Mouse (Mus musculus) erythroblast, adult 5-6 weeks (primary cell): ENCODE data around the gene Npcd. TPM values are rescaled to one million over a fixed set of nuclear protein-coding genes. Genes with fewer than 3 reads are reported as not detected.
A peak's percentile ranks its signal among the peaks of the same experiment; 100 is the strongest.
"Not testable (repeated sequence)": the region's sequence is repeated elsewhere in the genome, so short reads cannot be mapped to it uniquely, and the experiment has no call there.

Experiments used
- ATAC-seq: replicated peaks from 2 replicates; pipeline ENCODE4 v1.8.0; 2016; ENCODE audit warnings: moderate number of reproducible peaks, mild to moderate bottlenecking, moderate TSS enrichment, inconsistent platforms; ENCODE audit not compliant: poor library complexity, low FRiP score, severe bottlenecking
- total RNA-seq, 2 experiments: library from RNA; stranded (forward) in 1 of 2; stranded (reverse) in 1 of 2; fragments of 150-400 nt in 1 of 2; fragments of 200-764, 138-1000 nt in 1 of 2; gene quantifications; 2 replicates each; pipeline versions ENCODE4 v1.2.3 to v1.2.4; 2015 to 2017; ENCODE audit warnings: low replicate concordance in 2 of 2

Npcd gene
- total RNA-seq, 2 experiments from 2014 or later = 0.34 TPM; not detected in 1

DNA sequence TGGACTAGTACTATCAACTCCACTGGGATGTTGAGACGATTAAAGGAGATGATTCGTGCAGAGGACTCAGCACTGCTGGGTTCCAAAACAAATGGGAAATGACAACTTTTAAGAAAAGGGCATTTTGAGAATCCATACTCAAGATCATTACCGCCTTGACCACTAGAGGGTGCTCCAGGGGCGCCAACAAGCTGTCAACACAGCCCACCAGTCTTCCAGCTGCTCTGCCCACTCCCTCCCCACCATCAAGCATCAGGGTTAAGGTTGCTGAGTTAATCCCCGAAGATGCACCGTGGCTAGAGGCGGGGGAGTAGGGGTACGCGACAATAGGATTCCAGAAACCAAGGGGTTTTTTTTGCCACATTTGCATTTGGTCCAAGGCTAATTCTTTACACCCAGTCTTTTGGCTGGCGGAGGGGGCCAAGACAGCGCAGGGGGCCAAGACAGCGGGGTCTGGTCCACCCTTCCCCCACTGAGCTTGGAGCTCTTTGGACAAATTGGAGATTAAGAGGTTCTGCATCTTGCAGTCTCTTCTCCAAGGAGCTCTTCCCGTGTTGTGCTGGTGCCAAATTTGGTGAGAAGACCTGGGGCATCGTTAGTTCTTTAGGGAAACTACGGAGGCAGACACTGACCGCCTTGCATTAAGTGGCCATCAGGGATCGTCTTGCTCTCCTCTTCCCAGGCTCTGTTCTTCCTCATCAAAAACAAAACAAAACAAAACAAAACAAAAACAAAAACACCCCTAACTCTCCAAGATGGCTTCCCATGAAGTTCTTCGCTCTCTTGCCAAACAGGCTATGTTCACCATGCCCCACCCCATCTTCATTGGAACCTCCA lies 1.8 kb downstream of the Npcd start:
- ATAC-seq = peak; percentile 63

DNA sequence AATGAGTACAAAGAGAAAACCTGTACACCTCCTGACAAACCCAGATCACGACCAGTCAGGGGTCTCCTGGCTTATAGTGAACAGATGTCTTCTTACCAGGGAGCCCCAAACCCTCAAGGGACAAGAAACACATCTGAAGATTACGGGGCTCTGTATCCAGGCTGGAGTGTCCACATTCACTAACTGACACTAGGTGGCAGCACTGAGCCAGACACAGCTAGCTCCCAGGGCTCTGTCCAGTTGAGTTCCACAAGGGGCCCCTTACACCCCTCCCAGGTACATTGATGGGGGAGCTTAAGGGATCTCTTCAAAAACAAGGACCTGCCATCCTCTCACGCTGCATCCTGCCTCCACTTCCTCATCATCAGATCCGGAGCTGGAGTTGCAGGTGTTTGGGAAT lies 3.6 kb downstream of the Npcd start:
- peak; percentile 60 for ATAC-seq

DNA sequence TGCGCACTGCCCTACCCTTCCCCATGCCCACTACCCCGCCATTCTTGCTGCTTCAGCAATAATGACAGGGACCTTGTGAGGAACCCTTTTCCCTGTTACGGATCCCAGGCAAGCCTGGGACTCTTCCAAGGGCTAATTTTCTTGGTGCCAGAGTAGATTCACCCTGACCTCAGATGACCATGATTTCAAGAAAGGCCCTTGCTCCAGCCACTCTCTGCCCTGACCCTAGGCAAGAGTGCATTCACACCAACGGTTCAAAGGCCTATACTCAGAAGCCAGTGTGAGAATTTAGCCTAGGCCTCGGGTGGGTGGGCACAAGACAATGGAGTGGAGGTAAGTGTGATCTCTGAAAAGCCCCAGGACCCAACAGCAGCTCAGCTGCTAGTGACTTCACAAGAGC lies 4.6 kb downstream of the Npcd start:
- no peak for ATAC-seq

DNA sequence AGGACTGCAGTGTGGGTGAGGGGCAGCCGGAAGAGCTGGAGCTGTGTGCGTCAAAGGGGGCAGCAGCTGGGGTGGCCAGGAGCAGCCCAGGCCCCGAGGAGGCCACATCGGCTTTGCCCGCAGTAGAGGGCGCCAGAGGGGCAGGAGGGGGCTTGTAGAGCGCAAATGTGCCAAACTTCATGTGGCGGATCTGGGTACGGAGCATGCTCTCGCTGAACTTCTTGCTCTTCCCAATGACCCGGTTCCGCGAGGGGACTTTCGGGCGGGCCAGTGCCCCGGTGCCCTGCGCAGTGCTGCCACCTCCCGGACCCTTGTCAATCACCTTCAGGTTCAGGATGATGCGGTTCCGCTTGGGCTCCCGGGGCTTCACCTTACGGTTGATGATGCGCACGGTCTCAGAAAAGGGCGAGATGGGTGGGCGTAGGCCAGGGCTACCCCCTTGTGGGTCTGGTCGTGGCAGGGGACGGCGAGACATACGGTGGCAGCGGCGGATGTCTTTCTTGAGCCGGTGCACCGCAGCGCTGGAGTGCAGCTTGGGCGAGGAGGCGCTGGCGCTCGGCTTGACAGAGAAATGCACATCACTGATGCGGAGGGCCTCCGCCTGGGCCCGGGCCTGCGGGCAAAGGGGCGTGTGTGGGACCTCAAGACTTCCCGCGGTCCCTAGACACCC lies 5.5 kb downstream of the Npcd start:
- no peak for ATAC-seq

DNA sequence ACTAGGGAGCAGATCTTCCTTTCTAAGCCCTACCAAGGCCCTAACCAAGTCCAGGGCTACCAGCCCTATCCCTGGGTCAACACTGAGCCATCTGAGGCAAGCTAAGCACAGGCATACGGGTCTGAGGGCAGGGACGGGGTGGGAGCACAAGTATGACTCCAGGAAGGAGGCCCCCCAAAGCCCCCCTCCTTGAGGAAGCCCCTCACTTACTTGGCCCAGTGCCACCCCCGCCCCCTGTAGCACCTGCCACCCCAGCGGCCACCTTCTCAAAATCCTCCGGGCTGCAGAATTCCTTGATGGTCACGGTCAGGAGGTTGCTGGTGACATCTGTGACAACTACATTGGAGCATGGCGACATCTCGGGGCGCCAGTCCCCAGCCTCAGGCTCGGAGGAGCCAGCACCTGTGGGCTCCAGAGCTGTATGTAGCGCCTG lies 6.2 kb downstream of the Npcd start:
- no peak for ATAC-seq

DNA sequence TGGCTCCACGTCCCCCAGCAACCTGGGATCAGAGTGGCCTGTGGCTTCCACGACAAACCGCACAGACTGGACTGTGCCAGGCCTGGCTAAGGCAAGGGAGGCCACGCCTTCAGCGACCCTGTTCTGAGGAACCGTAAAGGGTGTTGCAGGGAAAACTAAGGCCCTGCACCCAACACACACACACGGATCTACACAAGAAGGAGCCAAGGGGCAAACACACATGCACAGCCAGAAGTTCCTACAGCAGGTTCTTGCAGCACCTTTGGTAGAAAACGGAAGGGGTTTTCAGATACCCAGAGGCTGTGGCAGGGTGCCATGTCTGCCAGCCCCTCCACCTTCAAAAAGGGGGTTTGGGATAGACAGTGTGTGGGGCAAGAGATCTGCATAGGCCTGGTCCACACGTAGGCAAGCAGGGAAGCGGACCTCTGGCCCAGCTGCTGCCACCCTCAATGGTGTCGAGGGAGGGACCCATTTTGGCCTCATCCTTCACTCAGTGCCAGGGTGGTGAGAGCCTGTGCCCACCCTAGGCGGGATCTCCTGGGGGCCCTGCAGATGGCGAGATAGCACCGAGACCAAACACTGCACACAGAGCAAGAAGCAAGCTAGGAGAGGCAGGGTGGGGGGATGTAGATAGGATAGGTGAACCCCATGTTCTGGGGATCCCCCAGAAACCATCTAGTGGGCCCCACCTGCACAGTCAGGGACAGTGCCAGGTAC lies 6.8 kb downstream of the Npcd start:
- no peak for ATAC-seq

DNA sequence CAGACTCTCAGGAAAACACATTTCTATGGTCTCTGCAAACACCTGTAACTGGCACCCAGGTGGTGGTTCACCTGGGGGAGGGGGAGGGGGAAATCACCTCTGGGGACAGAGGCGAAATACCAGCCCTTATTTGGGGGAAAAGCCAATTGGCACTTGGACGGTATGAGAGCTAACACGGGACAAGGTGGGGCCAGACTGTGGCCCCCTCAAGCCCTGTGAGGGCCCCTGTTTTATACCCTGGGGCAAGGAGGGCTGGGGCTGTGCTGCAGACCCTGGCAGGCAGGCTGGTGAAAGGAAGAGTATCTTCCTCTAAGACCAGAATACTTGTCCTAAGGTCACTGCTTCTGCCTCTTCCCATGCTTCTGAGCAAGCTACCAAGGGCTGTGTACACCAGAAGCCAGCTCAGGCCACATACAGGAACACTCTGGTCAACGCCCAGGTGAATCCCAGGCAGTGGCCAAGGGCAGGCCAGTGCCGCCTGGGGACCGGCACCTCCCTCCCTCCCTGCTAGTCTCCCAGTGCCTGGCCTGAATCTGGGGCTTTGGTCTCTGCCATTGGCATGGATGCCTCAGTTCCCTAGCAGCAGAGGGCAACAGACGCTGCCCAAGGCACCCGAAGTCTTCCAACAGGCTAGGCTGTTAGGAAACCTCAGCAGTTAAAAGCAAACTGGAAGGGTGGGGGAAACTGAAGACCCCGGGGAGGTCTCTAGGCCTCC lies 7.7 kb downstream of the Npcd start:
- no peak for ATAC-seq

DNA sequence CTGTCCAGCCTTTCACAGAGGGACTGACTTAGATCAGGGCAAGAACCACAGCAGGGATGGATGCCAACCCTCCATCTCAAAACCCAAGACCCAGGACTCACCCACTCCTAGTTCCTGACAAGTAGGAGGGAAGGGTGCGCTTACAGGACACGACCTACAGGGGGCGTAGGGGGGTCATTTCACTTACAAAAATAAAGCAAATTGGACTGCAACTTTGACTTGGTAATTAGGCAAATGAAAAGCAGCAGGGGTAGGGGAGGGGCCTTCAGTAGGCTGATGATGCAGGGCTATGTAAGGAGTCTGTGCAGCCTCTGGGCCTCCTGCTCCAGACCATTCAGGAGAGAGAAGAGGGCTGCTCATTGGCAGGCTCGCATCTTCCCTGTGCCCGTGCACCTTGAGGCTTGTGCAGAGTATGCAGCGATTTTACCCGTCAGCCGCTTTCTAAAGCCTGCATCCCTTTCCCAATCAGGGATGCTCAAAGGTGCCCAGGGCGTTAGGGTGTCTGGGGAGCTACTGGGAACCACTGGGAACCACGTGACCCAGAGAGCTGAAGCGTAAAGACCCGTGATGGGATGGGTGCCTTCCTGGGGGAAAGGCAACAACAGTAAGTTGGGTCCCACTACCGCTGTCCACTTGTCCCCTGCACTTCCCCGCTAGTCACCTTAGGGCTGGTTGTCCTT lies 8.8 kb downstream of the Npcd start:
- ATAC-seq = 0 out of 2 replicates have a peak, but pooled peaks have one; percentile 26

DNA sequence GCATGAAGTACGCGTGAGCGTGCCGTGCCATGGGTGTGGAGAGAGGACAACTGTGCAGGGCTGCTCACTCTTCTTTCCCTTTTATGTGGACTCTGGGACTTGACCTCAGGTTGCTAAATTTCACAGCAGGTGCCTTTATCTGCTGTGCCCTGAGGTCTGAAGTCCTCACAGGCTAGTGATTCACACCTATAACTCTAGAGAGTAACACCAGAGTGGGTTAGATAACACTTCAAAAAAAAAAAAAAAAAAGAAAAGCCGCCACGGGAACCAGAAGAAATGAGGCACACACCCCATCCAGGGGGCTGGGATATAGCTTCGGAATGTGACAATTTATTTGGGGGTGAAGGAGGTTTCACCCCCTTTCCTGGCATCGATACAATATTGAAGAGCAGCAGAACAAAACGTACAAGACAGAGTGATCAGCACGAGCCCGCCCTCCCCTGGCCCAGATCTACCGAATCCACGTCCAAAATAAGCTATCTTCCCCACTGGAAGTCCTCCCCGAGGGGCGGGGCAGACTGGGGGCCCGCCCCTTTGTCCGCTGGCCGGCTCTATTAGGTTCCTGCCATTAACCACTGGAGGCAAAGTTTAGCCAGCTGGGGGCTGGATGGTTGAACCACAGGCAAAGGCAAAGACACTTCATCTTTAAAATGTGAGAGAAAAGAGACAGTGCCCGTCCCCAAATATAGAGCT lies 10.3 kb downstream of the Npcd start:
- ATAC-seq = peak; percentile 66

DNA sequence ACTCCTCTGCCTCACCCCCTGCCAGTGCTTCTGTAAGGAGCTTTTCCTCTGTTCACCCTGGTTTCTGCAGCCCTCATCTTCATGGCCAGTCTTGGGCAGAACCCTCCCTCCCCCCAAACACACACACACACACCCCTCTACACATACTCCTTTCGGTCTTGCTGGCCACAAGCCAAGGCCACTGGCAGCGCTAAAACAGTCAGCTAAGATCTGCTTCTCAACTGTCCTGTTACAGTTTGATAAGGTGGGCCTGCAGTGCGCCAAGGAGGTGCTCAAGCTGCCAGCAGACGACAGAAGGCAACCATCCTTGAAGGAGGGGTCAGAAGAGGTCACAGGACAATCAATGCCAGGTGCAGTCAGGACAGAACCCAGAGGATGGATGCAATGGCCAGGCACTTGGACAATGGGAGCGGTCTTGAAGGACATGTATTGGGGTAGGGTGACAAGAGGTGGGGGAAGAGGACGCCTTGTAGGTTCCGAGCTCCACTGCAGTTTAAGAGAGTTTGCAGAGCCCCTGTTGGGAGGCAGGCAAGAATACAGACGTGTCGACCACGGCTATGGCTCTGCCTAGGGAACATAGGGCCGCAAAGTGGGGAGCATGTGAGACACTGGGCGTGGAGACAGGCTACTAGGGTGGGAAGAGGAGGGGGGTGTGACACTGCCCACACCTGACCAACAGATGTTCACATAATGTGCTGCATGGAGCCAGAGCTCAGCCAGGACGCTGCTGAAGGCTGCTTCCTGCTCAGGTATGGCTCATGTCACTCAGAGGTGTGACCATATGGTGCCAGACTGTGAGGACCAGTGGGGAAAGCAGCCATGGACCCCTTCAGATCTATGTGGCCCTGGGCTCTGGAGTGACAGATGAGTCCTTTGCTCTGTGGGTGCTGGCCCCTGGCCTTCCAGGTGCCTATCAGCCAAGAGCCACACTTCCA lies 11.5 kb downstream of the Npcd start:
- ATAC-seq = peak; percentile 81

DNA sequence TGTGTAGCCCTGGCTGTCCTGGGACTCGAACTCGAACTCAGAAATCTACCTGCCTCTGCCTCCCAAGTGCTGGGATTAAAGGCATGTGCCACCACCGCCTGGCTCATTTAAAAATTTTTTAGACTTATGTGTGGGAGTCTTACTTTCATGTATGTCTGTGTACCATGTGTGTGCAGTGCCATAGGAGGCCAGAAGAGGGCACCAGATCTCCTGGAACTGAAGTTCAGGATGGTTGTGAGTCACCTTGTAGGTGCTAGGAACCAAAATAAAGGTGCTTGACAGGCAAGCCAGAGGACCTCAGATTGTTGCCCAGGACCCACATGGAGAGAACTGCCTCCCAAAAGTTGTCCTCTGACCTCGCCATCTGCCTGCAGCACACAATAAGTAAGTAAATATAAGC lies 15.7 kb downstream of the Npcd start:
- no peak for ATAC-seq

DNA sequence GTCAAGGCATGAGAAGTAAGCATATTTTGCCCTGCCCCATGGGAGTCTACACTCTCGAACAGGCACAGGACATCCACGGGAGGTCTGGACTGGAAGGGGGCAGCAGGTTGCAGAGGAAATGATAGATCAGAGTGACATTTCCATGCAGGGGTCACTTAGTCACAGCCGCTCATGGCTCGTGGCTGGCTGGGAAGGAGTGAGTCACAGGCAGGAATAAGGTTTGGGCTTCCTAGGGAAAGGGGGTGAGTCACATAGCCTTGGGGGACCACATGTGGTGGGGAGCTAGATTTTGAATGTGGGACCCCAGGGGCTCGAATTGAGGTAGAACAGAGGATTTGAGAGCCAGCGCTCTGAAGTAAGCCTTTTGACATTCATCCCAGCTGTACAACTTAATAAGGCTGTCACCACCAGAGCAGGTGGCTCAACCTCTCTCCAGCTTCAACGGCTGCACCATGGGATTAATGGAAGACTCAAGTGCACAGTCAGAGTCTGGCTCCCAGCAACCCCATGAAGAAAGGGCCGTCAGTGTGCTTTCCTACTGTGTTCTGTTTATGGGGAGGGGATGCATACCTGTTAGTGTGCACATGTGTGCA lies 20.3 kb downstream of the Npcd start:
- no peak for ATAC-seq

DNA sequence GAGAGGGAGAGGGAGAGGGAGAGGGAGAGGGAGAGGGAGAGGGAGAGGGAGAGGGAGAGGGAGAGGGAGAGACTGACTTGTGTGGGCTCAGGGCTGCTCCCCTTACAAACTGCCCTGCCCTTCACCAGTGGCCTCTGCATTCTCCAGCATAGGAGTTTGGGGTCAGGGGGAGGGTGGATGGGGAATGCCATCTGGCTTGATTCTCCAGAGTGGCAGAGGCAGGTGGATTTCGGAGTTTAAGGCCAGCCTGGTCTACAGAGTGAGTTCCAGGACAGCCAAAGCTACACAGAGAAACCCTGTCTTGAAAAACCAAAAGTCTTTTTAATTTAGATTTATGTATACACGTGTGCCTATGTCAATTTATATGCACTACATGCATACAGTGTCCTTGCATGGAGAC lies 21.2 kb downstream of the Npcd start:
- not testable (repeated sequence) for ATAC-seq

DNA sequence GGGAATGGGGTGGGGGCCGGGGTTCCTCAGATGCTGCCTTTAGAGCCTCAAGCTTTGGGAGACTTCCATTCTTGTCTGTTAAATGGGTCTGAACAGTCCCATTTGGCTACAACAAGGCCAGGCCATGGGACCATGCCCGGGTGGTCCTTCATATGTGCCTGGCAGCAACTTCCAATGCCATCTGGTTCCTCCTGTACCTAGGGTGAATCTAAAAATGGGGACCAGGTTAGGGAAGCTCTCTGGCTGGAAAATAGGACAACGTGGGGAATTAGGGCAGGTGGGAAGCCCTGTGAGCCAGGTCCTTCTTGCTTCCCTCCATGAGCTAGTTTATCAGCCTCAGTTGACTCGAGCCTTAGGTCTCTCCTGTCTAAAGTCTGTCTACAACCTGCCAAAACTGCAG lies 23.0 kb downstream of the Npcd start:
- no peak for ATAC-seq

DNA sequence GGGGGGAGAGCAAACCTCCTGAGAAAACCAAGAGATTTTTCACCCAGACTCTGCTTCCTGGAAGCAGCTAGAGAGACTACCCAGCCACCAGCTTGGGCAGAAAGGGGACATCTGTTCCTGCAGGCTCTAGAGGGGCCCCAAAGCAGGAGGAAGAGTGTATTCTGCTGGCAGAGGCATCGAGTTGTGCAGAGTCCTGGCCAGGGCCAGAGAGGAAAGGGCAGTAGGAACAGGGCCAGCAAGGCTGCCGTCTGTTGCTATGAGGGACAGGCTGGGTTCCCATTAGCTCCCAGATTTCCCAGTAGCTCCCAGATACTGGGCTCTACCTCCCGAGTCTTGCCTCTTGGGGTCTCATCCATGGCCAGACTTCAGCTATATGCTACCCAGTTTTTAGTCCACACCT lies 24.0 kb downstream of the Npcd start:
- ATAC-seq = no peak

DNA sequence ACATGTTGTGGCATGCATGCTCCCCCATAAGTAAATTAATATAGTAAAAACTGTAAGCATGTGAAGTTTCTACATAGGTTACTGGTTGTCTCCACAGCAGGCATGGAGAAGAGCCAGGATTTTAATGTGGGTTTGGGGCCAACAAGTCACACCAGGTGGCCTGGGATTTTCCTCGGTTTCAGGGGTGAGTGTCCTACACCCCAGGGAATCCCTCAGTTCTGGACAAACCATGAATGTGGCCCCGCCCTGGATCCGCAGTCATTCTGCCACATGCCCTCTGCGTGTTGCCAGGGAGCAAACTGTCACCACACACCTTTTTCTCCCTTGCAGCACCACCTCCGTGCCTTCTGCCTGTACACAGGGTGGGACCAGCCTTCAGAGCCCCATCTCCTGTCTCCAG lies 25.4 kb downstream of the Npcd start:
- no peak for ATAC-seq

DNA sequence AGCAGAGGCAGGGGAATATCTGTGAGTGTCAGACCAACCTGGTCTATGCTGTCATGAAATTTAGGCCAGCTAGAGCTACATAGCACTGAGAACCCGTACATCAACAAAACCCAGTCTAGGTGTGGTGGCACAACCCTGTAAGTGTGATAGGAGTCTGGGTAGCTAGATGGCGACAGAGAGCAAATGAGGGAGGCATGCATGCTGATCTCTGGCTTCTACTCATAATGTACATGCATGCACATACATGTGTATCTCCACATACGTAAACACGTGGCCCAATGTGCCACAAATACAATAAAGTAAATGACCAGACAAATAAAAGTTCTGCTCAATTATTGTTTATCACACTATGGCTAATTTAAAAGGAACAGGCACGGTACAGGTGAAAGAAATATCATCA lies 25.9 kb downstream of the Npcd start:
- peak; percentile 71 for ATAC-seq

DNA sequence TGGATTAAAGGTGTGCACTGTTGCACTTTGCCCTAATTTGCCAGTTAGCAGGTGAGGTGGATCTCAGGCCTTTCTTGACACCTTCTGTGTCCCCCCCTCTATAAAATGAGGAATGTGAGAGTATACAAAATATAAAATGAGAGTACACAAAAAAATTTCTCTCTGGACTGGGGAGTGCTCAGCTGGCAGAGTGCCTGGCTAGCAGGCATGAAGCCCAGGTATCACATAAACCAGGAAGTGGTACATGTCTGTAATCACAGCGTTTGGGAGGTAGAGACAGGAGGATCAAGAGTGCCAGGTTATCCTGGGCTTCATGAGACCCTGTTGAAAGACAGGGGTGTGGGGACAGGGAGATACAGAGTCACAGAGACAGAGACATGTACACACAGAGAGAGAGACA lies 27.0 kb downstream of the Npcd start:
- no peak for ATAC-seq
